In genomic region chr16:10004096-10004495, GRCm38 (mm10) we compare ENCODE assay signal across 26 mouse cellular contexts. TPM values are rescaled to one million over a fixed set of nuclear protein-coding genes. Genes with fewer than 3 reads are reported as not detected.
"Had no signal": no experiment of that assay in that cellular context is flagged by ENCODE, and none has a peak within 500 bp of the region (broad histone marks: within the 10 kb centered on the region; RNA-seq: fewer than 3 reads in every experiment).

No protein-coding gene starts in this region.

- H3K4me1 ChIP-seq: limb, embryonic 10.5 days; limb, embryonic 13.5 days; liver, embryonic 12.5 days; liver, embryonic 15.5 days; lung, embryonic 15.5 days; megakaryocyte, embryonic 14.5 days; midbrain, embryonic 13.5 days; neural tube, embryonic 13.5 days; stomach, embryonic 15.5 days had no signal

- H3K9me3 ChIP-seq: limb, embryonic 10.5 days; limb, embryonic 13.5 days; liver, embryonic 12.5 days; liver, embryonic 15.5 days; lung, embryonic 15.5 days; midbrain, embryonic 13.5 days; neural tube, embryonic 13.5 days; stomach, embryonic 15.5 days had no signal

- H3K4me2 ChIP-seq: limb, embryonic 13.5 days; liver, embryonic 12.5 days; liver, embryonic 15.5 days; lung, embryonic 15.5 days; midbrain, embryonic 13.5 days; neural tube, embryonic 13.5 days; stomach, embryonic 15.5 days had no signal

- H3K9ac ChIP-seq: limb, embryonic 13.5 days; liver, embryonic 12.5 days; liver, embryonic 15.5 days; lung, embryonic 15.5 days; midbrain, embryonic 13.5 days; neural tube, embryonic 13.5 days; stomach, embryonic 15.5 days had no signal

- H3K27ac ChIP-seq: kidney, postnatal 0 days; layer of hippocampus, adult 2 months; limb, embryonic 10.5 days; limb, embryonic 13.5 days; liver, embryonic 12.5 days; liver, embryonic 15.5 days; lung, embryonic 15.5 days; midbrain, embryonic 13.5 days; neural tube, embryonic 13.5 days; stomach, embryonic 15.5 days had no signal

- DNase-seq: kidney, postnatal 25 days; layer of hippocampus, adult 9-11 months; liver; lung, adult 18-20 months; lung, postnatal 10 days; lung, postnatal 36 days; retina, postnatal 1 day; right cerebral cortex, postnatal 25 days; spleen, adult 18-20 months; thymus, adult 2 months; thymus, postnatal 14 days; thymus, postnatal 4 days had no signal

- H3K36me3 ChIP-seq: limb, embryonic 10.5 days; limb, embryonic 13.5 days; liver, embryonic 12.5 days; liver, embryonic 15.5 days; lung, embryonic 15.5 days; midbrain, embryonic 13.5 days; neural tube, embryonic 13.5 days; stomach, embryonic 15.5 days had no signal

- ATAC-seq: liver, embryonic 12.5 days; midbrain, embryonic 13.5 days; midbrain, embryonic 16.5 days had no signal

- H3K27me3 ChIP-seq: liver, embryonic 12.5 days; liver, embryonic 15.5 days; lung, embryonic 15.5 days; megakaryocyte, embryonic 14.5 days; midbrain, embryonic 13.5 days; neural tube, embryonic 13.5 days; stomach, embryonic 15.5 days had no signal

- H3K4me3 ChIP-seq: layer of hippocampus, adult 2 months; limb, embryonic 10.5 days; limb, embryonic 13.5 days; liver, embryonic 12.5 days; liver, embryonic 15.5 days; lung, embryonic 15.5 days; megakaryocyte, embryonic 14.5 days; midbrain, embryonic 13.5 days; myocyte; neural tube, embryonic 13.5 days; stomach, embryonic 15.5 days had no signal

RNA-seq across cellular contexts. Expression of gene Grin2a, which starts 8.7 kb away (rescaled TPM):
- total RNA-seq: monocyte, adult 5-6 weeks had no signal
- polyA plus RNA-seq: liver, embryonic 15.5 days had no signal
